8 mouse cellular contexts compared by ENCODE assay signal in the genomic region with DNA sequence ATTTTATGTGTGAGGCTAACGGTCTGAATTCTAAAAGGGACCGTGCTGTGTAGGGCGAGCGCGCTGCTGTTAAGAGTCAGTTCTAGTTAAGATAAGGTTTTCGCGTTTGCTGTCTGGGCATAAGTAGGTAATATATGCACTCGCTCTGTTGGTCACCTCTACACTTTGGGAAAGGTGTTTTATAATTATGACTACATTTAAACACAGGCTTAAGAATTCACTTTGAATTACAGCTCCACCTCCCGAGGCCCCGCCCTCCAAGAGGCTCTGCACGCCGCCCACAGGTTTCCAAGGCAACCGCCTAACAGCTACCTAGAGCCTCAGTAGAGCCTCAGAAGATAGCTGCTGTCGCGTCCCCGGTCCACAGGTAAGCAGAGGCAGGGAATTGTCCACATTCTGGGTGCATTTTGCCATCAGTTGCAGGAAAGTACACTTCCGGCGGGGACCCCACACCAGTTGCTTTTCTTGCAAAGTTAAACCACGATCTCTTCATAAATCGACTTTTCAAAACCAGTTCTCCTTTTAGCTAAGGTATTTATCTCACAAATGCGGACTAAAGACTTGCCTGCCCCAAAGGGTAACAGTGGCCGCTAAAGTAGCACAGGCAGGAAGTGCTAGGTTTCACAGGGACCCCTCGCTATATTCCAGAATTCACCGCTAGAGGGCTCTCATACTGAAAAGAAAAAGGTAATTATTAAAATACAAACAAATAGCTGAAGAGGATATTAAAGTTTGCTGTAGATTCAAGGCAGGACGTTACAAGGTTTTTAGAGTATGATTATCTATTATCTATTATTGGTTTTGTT. TPM values are rescaled to one million over a fixed set of nuclear protein-coding genes. Genes with fewer than 3 reads are reported as not detected.
A peak's percentile ranks its signal among the peaks of the same experiment; 100 is the strongest.
DNase-seq lines count a peak whose midpoint lies in the region; ATAC-seq and TF ChIP-seq lines count a peak whose summit lies in the region.

TSS of gene Ak9 (plus strand) at position 342 of the 806 bp plus-strand sequence.

- peak within 1 kb of the TSS; percentile 78 to 94 for H3K4me3 ChIP-seq in ES-E14 (ENCODE audit: insufficient read depth in 1 of 2, low read depth in 1 of 2, low read length in 2 of 2, poor library complexity in 1 of 2, severe bottlenecking in 1 of 2)
- peak within 1 kb of the TSS; percentile 83 for H3K4me3 ChIP-seq in forebrain, embryonic 15.5 days
- peak within 1 kb of the TSS; percentile 97 for H3K4me3 ChIP-seq in liver, postnatal 0 days (ENCODE audit: low read depth, low read length)
- H3K4me3 ChIP-seq in neural tube, embryonic 13.5 days, result peak within 1 kb of the TSS; percentile 95

- DNase-seq in ES-E14 (ENCODE audit: low read depth, low spot score), result peak; percentile 83
- peak; percentile 84 for DNase-seq in cerebellum, adult 11-12 months
- DNase-seq in heart, postnatal 25 days (ENCODE audit: low spot score), result peak; percentile 67
- peak; percentile 88 for DNase-seq in layer of hippocampus, adult 11-12 months (ENCODE audit: low spot score)
- peak; percentile 92 for DNase-seq in liver, postnatal 0 days
- peak; percentile 86 for DNase-seq in telencephalon, adult 2 months (ENCODE audit: low read depth, low spot score)

- no peak for TF ChIP-seq EP300 in liver, postnatal 0 days (IDR thresholded peaks at IDR 0.05; ENCODE audit: low read depth)

- no peaks in the 10 kb centered on the region for H3K27me3 ChIP-seq in forebrain, embryonic 15.5 days
- H3K27me3 ChIP-seq in liver, postnatal 0 days (ENCODE audit: insufficient read depth, low read length), result no peaks in the 10 kb centered on the region
- no peaks in the 10 kb centered on the region for H3K27me3 ChIP-seq in neural tube, embryonic 13.5 days

- H3K36me3 ChIP-seq in ES-E14 (ENCODE audit: control insufficient read depth, insufficient read depth, low read length, poor library complexity, severe bottlenecking), result no peaks in the 10 kb centered on the region
- no peaks in the 10 kb centered on the region for H3K36me3 ChIP-seq in forebrain, embryonic 15.5 days
- no peaks in the 10 kb centered on the region for H3K36me3 ChIP-seq in liver, postnatal 0 days (replicated peaks; ENCODE audit: insufficient read depth, low read length)
- H3K36me3 ChIP-seq in neural tube, embryonic 13.5 days, result no peaks in the 10 kb centered on the region

- TF ChIP-seq CTCF in liver, postnatal 0 days (IDR thresholded peaks at IDR 0.05; ENCODE audit: low read depth), result peak; percentile 75

- peak within 1 kb of the TSS; percentile 97 for H3K4me2 ChIP-seq in forebrain, embryonic 15.5 days (replicated peaks)
- H3K4me2 ChIP-seq in liver, postnatal 0 days (ENCODE audit: low read depth, low read length), result peak within 1 kb of the TSS; percentile 99
- peak within 1 kb of the TSS; percentile 92 for H3K4me2 ChIP-seq in neural tube, embryonic 13.5 days

- peak; percentile 88 for ATAC-seq in forebrain, embryonic 15.5 days (replicated peaks)
- ATAC-seq in liver, postnatal 0 days, result peak; percentile 81
- peak; percentile 89 for ATAC-seq in neural tube, embryonic 13.5 days (ENCODE audit: low read depth)

- H3K9ac ChIP-seq in ES-E14 (ENCODE audit: insufficient read depth, low read depth, low read length, poor library complexity, severe bottlenecking), result peak within 1 kb of the TSS; percentile 79
- peak within 1 kb of the TSS; percentile 82 for H3K9ac ChIP-seq in forebrain, embryonic 15.5 days (replicated peaks)
- H3K9ac ChIP-seq in liver, postnatal 0 days (replicated peaks), result peak within 1 kb of the TSS; percentile 93
- peak within 1 kb of the TSS; percentile 89 for H3K9ac ChIP-seq in neural tube, embryonic 13.5 days

- in situ Hi-C loops in ES-E14 (cut with MboI; ENCODE audit: low sequenced_read_pairs in 2 of 2, unreplicated experiment in 2 of 2), result no loop called here

- intact Hi-C loops in heart, postnatal 25 days (cut with DNase I), result loop anchor here (10.0 kb wide), 3 partner anchors 201 to 419 kb away; partner anchors contain the start of genes Cdc40 and Wasf1

- peaks cover 4 to 6% of the 10 kb centered on the region in 2 experiments; a peak in 3 of 4 replicates for H3K4me1 ChIP-seq in ES-E14 (ENCODE audit: control insufficient read depth in 2 of 2, insufficient read depth in 2 of 2, low read length in 2 of 2, poor library complexity in 1 of 2)
- peaks cover 15% of the 10 kb centered on the region for H3K4me1 ChIP-seq in forebrain, embryonic 15.5 days
- H3K4me1 ChIP-seq in liver, postnatal 0 days (ENCODE audit: insufficient read depth), result peaks cover 9% of the 10 kb centered on the region
- H3K4me1 ChIP-seq in neural tube, embryonic 13.5 days (replicated peaks), result peaks cover 19% of the 10 kb centered on the region

- H3K9me3 ChIP-seq in ES-E14 (ENCODE audit: control insufficient read depth, insufficient read depth, low read depth, low read length), result no peaks in the 10 kb centered on the region
- no peaks in the 10 kb centered on the region for H3K9me3 ChIP-seq in forebrain, embryonic 15.5 days
- no peaks in the 10 kb centered on the region for H3K9me3 ChIP-seq in liver, postnatal 0 days (ENCODE audit: low read length)
- H3K9me3 ChIP-seq in neural tube, embryonic 13.5 days, result no peaks in the 10 kb centered on the region

- H3K27ac ChIP-seq in ES-E14 (ENCODE audit: insufficient read depth, low read depth, low read length, poor library complexity, severe bottlenecking), result peak within 1 kb of the TSS; percentile 26; the same call in 1 of the 2 replicates
- peak within 1 kb of the TSS; percentile 84 for H3K27ac ChIP-seq in forebrain, embryonic 15.5 days (replicated peaks)
- peak within 1 kb of the TSS; percentile 90 for H3K27ac ChIP-seq in liver, postnatal 0 days (ENCODE audit: low read depth)
- peak within 1 kb of the TSS; percentile 86 for H3K27ac ChIP-seq in neural tube, embryonic 13.5 days (replicated peaks)

- WGBS in forebrain, embryonic 15.5 days, result under 1% methylated on average over 25 of the region's 25 CpGs
- WGBS in liver, postnatal 0 days (ENCODE audit: insufficient replicate concordance), result under 1% methylated on average over 25 of the region's 25 CpGs
- WGBS in neural tube, embryonic 13.5 days, result under 1% methylated on average over 25 of the region's 25 CpGs

TF ChIP-seq in ES-E14, 5 proteins besides CTCF, POLR2A, EP300 and RAD21:
- TF ChIP-seq HCFC1 (IDR thresholded peaks at IDR 0.05; ENCODE audit: borderline replicate concordance, insufficient read depth, low read length), result peak; percentile 45; the same call in 1 of the 2 replicates
- no peak for TF ChIP-seq ZNF384 (IDR thresholded peaks at IDR 0.05; ENCODE audit: low read depth, low read length)

RNA-seq across cellular contexts. Expression of gene Ak9, which starts in this region (rescaled TPM):
- 0.05 and 0.09 TPM in 2 replicates for total RNA-seq in ES-E14 (2012; rRNA removed)
- polyA plus RNA-seq in forebrain, embryonic 15.5 days (2015; fragmentation: Nextera tagmentation; extraction: Ambion mirVana), result 0.14 and 0.20 TPM in 2 replicates
- total RNA-seq in heart, postnatal 25 days (2021), result not detected
- not detected in 2 replicates for polyA plus RNA-seq in liver, postnatal 0 days (2015; fragmentation: Nextera tagmentation; extraction: Ambion mirVana)
- 0.10 and 0.17 TPM in 2 replicates for polyA plus RNA-seq in neural tube, embryonic 13.5 days (2015; fragmentation: Nextera tagmentation; extraction: Ambion mirVana)

Comparison
In these comparisons a context has a peak if more than half of its experiments do, and no peak if none do; other contexts are left out.
1. Peak in every context shown above with its lines: DNase-seq, ATAC-seq, H3K4me3 ChIP-seq and H3K27ac ChIP-seq.
2. Peak in DNase-seq, H3K4me3 ChIP-seq, H3K27ac ChIP-seq and H3K9ac ChIP-seq in ES-E14; RNA of the gene not detected or under 1 TPM.
3. Peak in ATAC-seq, H3K4me3 ChIP-seq, H3K27ac ChIP-seq, H3K9ac ChIP-seq and H3K4me2 ChIP-seq in forebrain, embryonic 15.5 days; RNA of the gene not detected or under 1 TPM.
4. Peak in DNase-seq in heart, postnatal 25 days; RNA of the gene not detected or under 1 TPM.
5. Peak in DNase-seq, ATAC-seq, H3K4me3 ChIP-seq, H3K27ac ChIP-seq, H3K9ac ChIP-seq and H3K4me2 ChIP-seq in liver, postnatal 0 days; RNA of the gene not detected or under 1 TPM.
6. Peak in ATAC-seq, H3K4me3 ChIP-seq, H3K27ac ChIP-seq, H3K9ac ChIP-seq and H3K4me2 ChIP-seq in neural tube, embryonic 13.5 days; RNA of the gene not detected or under 1 TPM.
7. H3K27ac ChIP-seq: peak in every context shown above with its lines; median percentile 90 in liver, postnatal 0 days; 86 in neural tube, embryonic 13.5 days; 84 in forebrain, embryonic 15.5 days; 26 in ES-E14.